Mouse (Mus musculus) neural tube, embryonic 11.5 days (tissue): Measurements from ENCODE around the gene Mtfp1. TPM values are rescaled to one million over a fixed set of nuclear protein-coding genes. Genes with fewer than 3 reads are reported as not detected.
"Not testable (repeated sequence)": the region's sequence is repeated elsewhere in the genome, so short reads cannot be mapped to it uniquely, and the experiment has no call there.

ENCODE experiments used
- ATAC-seq: fragments of 200-750 bp; cut with Nextera tagmentation; 2 replicates; pipeline ENCODE4 v1.8.0; 2017; ENCODE audit warnings: moderate number of reproducible peaks, mild to moderate bottlenecking, moderate TSS enrichment, moderate library complexity; ENCODE audit not compliant: insufficient read depth, low FRiP score, low TSS enrichment
- DNase-seq: peaks from one replicate; pipeline ENCODE4 v3.0.0-alpha.2; 2015; ENCODE audit warnings: low spot score
- H3K27ac ChIP-seq: fragments of 300-500 bp; sonication (generic); 2 replicates; pipeline ENCODE4 v1.5.1; 2014; ENCODE audit warnings: low read depth, mild to moderate bottlenecking, low read length
- H3K27me3 ChIP-seq: fragments of 300-500 bp; sonication (generic); 2 replicates; pipeline ENCODE4 v1.6.1; 2014; ENCODE audit warnings: mild to moderate bottlenecking, low read length, mixed read lengths; ENCODE audit not compliant: control insufficient read depth, insufficient read depth
- H3K36me3 ChIP-seq: fragments of 300-500 bp; sonication (generic); 2 replicates; pipeline ENCODE4 v1.6.1; 2014; ENCODE audit warnings: mild to moderate bottlenecking, low read length, moderate library complexity, mixed read lengths; ENCODE audit not compliant: control insufficient read depth, insufficient read depth
- H3K4me1 ChIP-seq: fragments of 300-500 bp; sonication (generic); 2 replicates; pipeline ENCODE4 v1.6.1; 2014; ENCODE audit warnings: low read length, mixed read lengths; ENCODE audit not compliant: control insufficient read depth, insufficient read depth
- H3K4me2 ChIP-seq: fragments of 300-500 bp; sonication (generic); 2 replicates; pipeline ENCODE4 v1.6.1; 2014; ENCODE audit warnings: low read depth, mild to moderate bottlenecking, moderate library complexity
- H3K4me3 ChIP-seq: fragments of 300-500 bp; sonication (generic); 2 replicates; pipeline ENCODE4 v1.5.1; 2014; ENCODE audit warnings: low read depth, low read length
- H3K9ac ChIP-seq: fragments of 300-500 bp; sonication (generic); 2 replicates; pipeline ENCODE4 v1.6.1; 2014; ENCODE audit warnings: mild to moderate bottlenecking, low read length
- H3K9me3 ChIP-seq: fragments of 300-500 bp; sonication (generic); 2 replicates; pipeline ENCODE4 v1.6.1; 2016; ENCODE audit warnings: low read length; ENCODE audit not compliant: control insufficient read depth
- WGBS: fragments of 180-500 bp; shearing (Covaris S2); extraction: QIAGEN DNeasy Blood & Tissue Kit; methylation state at CpG from one replicate; pipeline ENCODE4 v1.1.7; 2014; 5-methylcytosine and 5-hydroxymethylcytosine counted together
- polyA plus RNA-seq: library from polyadenylated mRNA; unstranded; fragments of >200 nt; fragmentation: Nextera tagmentation; extraction: Ambion mirVana; gene quantifications from 2 replicates; pipeline ENCODE4 v1.2.1, GENCODE M21; 2014

Gene Mtfp1
- polyA plus RNA-seq, 1 experiment from 2014 or later = 6.7 TPM

DNA sequence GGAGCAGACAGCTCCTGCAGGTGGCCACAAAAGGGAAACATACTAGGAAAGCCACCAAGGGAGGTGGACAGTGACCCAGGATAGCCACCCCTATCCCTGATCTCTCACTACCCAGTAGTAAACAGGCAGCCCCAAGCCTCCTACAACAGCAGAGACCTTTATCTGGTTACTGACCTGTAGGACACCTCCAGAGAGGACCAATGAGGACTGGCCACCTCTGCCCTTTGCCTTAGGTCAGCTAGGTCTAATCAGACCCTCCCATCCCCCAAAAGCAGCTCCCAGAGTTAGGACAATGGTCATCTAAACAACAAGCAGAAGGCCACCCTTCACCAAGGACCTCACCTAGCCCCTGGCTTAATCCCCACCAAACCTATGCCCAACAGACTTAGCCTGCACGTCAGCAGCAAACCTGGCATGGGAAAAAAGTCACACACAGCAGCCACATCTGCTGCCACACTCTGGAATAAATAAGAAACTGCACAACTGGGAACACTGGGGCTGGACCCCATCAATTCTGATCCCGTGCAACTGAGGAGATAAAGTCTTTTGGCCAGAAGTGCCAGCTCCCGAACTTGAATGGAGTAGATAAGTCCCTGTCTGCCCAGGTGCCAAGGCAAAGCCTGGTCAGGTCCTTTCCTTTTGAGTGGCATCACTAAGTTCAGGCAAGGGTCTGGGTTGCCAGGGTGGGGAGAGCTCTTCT, 22.3 kb upstream of the Mtfp1 start:
- H3K27me3 ChIP-seq = no peaks in the 10 kb centered on the region; the same call in 1 of the 2 replicates
- ATAC-seq = no peak
- no peaks in the 10 kb centered on the region for H3K9me3 ChIP-seq
- no peak overlapping the region for H3K9ac ChIP-seq
- H3K36me3 ChIP-seq = no peaks in the 10 kb centered on the region
- 45% methylated on average over 3 of the region's 3 CpGs for WGBS
- no peak overlapping the region for H3K27ac ChIP-seq
- H3K4me3 ChIP-seq = peak overlapping the region; percentile 61
- DNase-seq = no peak
- peak overlapping the region; percentile 97 for H3K4me2 ChIP-seq
- no peaks in the 10 kb centered on the region; the same call in 1 of the 2 replicates for H3K4me1 ChIP-seq

GRCm38 (mm10) chr11:4116458-4117141, 21.4 kb upstream of the Mtfp1 start:
- 58% methylated on average over 11 of the region's 11 CpGs for WGBS
- H3K36me3 ChIP-seq = no peaks in the 10 kb centered on the region
- ATAC-seq = no peak
- no peaks in the 10 kb centered on the region; the same call in 1 of the 2 replicates for H3K27me3 ChIP-seq
- H3K9ac ChIP-seq = no peak overlapping the region
- no peaks in the 10 kb centered on the region; the same call in 1 of the 2 replicates for H3K4me1 ChIP-seq
- no peak overlapping the region for H3K4me3 ChIP-seq
- H3K4me2 ChIP-seq = no peak overlapping the region
- no peak for DNase-seq
- no peak overlapping the region for H3K27ac ChIP-seq
- no peaks in the 10 kb centered on the region for H3K9me3 ChIP-seq

GRCm38 (mm10) chr11:4115407-4115806, 20.2 kb upstream of the Mtfp1 start:
- Histone ChIP-seq H3K4me3 (no peak overlapping the region), H3K4me1 (no peaks in the 10 kb centered on the region; the same call in 1 of the 2 replicates), H3K27me3 (no peaks in the 10 kb centered on the region; the same call in 1 of the 2 replicates), H3K9ac (no peak overlapping the region), H3K27ac (no peak overlapping the region), H3K9me3 (no peaks in the 10 kb centered on the region), H3K4me2 (no peak overlapping the region), H3K36me3 (no peaks in the 10 kb centered on the region)
- 93% methylated on average over 4 of the region's 4 CpGs for WGBS
- no peak for ATAC-seq
- DNase-seq = no peak

DNA sequence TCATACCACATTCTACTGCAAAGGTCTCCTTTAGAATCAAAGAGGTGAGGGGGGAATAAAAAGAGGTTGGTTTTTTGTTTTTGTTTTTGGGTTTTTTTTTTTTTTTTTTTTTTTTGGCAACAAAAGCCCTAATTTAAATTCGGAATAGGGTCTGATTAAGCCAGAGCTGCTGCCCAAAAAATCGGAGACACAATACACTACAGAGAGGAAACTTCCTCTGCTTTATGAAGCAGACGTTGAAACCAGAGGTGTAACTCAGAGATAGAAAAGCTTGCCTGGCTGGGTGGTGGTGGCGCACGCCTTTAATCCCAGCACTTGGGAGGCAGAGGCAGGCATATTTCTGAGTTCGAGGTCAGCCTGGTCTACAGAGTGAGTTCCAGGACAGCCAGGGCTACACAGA, 19.3 kb upstream of the Mtfp1 start:
- not testable (repeated sequence) for H3K9me3 ChIP-seq, DNase-seq, ATAC-seq, H3K4me3 ChIP-seq, H3K36me3 ChIP-seq, H3K4me2 ChIP-seq, H3K27ac ChIP-seq, H3K9ac ChIP-seq, H3K27me3 ChIP-seq, H3K4me1 ChIP-seq
- 85% methylated on average over 6 of the region's 6 CpGs for WGBS

- Histone ChIP-seq H3K4me3 (no peak overlapping the region), H3K4me1 (no peaks in the 10 kb centered on the region; the same call in 1 of the 2 replicates), H3K9me3 (no peaks in the 10 kb centered on the region), H3K27me3 (no peaks in the 10 kb centered on the region; the same call in 1 of the 2 replicates), H3K9ac (no peak overlapping the region), H3K36me3 (no peaks in the 10 kb centered on the region), H3K27ac (no peak overlapping the region), H3K4me2 (no peak overlapping the region)
- WGBS = 84% methylated on average over 6 of the region's 6 CpGs
- DNase-seq (no peak), ATAC-seq (no peak)
Measured at GRCm38 (mm10) chr11:4113970-4114369, 18.7 kb upstream of the Mtfp1 start.

- H3K4me3 ChIP-seq = no peak overlapping the region
- H3K4me1 ChIP-seq = no peaks in the 10 kb centered on the region; the same call in 1 of the 2 replicates
- H3K9ac ChIP-seq = no peak overlapping the region
- no peaks in the 10 kb centered on the region for H3K36me3 ChIP-seq
- H3K27ac ChIP-seq = no peak overlapping the region
- 80% methylated on average over 4 of the region's 4 CpGs for WGBS
- DNase-seq (no peak), ATAC-seq (no peak)
- no peaks in the 10 kb centered on the region; the same call in 1 of the 2 replicates for H3K27me3 ChIP-seq
- no peak overlapping the region for H3K4me2 ChIP-seq
- no peaks in the 10 kb centered on the region for H3K9me3 ChIP-seq
Measured at GRCm38 (mm10) chr11:4113496-4113895, 18.3 kb upstream of the Mtfp1 start.

GRCm38 (mm10) chr11:4112861-4113260, 17.6 kb upstream of the Mtfp1 start:
- H3K36me3 ChIP-seq = no peaks in the 10 kb centered on the region
- no peak overlapping the region for H3K4me3 ChIP-seq
- no peaks in the 10 kb centered on the region; the same call in 1 of the 2 replicates for H3K4me1 ChIP-seq
- H3K27me3 ChIP-seq = no peaks in the 10 kb centered on the region; the same call in 1 of the 2 replicates
- no peak overlapping the region for H3K27ac ChIP-seq
- no peaks in the 10 kb centered on the region for H3K9me3 ChIP-seq
- H3K9ac ChIP-seq = no peak overlapping the region
- WGBS = 79% methylated on average over 6 of the region's 6 CpGs
- ATAC-seq = no peak
- DNase-seq = no peak
- H3K4me2 ChIP-seq = no peak overlapping the region

DNA sequence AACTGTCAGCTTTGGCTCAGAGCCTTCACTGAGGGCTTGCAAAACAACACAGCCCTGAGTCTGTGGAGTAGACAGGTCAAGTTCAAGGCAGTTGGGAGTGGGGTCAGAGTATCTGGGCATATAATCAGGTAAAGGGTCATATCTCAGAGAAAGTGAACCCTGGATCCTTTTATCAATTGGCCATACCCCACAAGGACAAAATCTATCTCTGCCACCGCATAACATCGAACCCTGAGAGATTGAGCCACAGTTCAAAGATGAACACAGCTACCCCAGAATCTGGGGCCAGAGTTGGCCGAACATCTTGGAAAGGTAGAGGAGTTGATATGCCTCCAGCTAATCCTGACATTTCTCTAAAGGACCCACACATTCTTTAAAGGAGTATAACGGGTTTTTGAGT, 16.8 kb upstream of the Mtfp1 start:
- no peak overlapping the region for H3K4me2 ChIP-seq
- H3K9me3 ChIP-seq = no peaks in the 10 kb centered on the region
- H3K27ac ChIP-seq = no peak overlapping the region
- no peak for ATAC-seq
- WGBS = 92% methylated on average over 4 of the region's 4 CpGs
- no peak for DNase-seq
- no peak overlapping the region for H3K4me3 ChIP-seq
- H3K9ac ChIP-seq = no peak overlapping the region
- H3K4me1 ChIP-seq = no peaks in the 10 kb centered on the region
- H3K36me3 ChIP-seq = no peaks in the 10 kb centered on the region
- H3K27me3 ChIP-seq = no peaks in the 10 kb centered on the region

DNA sequence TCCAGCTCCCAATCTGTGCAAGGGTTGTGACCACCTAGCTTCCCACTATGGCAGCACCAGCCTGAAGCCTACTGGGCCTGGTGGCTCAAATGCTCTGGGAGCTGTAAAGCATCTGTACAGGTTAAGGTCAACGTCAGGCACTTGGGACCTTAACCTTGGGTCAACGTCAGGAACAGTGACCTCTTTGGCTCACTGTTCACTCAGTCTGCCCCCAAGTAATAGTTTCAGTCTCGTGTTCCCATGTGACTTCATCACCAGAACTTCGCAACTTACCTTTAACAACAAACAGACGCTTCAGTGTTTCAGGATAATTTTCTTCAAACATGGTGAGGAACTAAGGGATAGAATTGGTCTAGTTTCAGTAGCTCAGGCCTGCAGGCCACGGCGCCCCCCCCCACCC, 13.4 kb upstream of the Mtfp1 start:
- 87% methylated on average over 7 of the region's 7 CpGs for WGBS
- H3K9me3 ChIP-seq = no peaks in the 10 kb centered on the region
- H3K27me3 ChIP-seq = no peaks in the 10 kb centered on the region
- no peak overlapping the region for H3K27ac ChIP-seq
- DNase-seq = no peak
- H3K4me1 ChIP-seq = no peaks in the 10 kb centered on the region
- no peaks in the 10 kb centered on the region for H3K36me3 ChIP-seq
- H3K4me3 ChIP-seq = no peak overlapping the region
- no peak overlapping the region for H3K9ac ChIP-seq
- ATAC-seq = no peak
- H3K4me2 ChIP-seq = no peak overlapping the region
